Mouse (Mus musculus) C2C12 (cell line): ENCODE data around the gene Lctl. TPM values are rescaled to one million over a fixed set of nuclear protein-coding genes. Genes with fewer than 3 reads are reported as not detected.

Experiments
- H3K27me3 ChIP-seq: one replicate; pipeline ENCODE4 v1.6.1; 2011; ENCODE audit not compliant: control insufficient read depth, insufficient read depth, insufficient read length
- H3K36me3 ChIP-seq: one replicate; pipeline ENCODE4 v1.6.1; 2011; ENCODE audit not compliant: control insufficient read depth, insufficient read depth
- H3K4me3 ChIP-seq: one replicate; pipeline ENCODE4 v1.5.1; 2011; ENCODE audit warnings: mild to moderate bottlenecking, control low read depth; ENCODE audit not compliant: poor library complexity, insufficient read depth, severe bottlenecking
- H3K79me2 ChIP-seq: one replicate; pipeline ENCODE4 v1.6.1; 2011; ENCODE audit not compliant: control insufficient read depth, insufficient read depth
- H3K79me3 ChIP-seq: one replicate; pipeline ENCODE4 v1.6.1; 2011; ENCODE audit warnings: low read depth, control low read depth
- H3ac ChIP-seq: one replicate; pipeline ENCODE3; 2011; ENCODE audit warnings: low read depth; ENCODE audit not compliant: control insufficient read depth, insufficient read length
- CEBPB ChIP-seq: IDR thresholded peaks from one replicate; pipeline ENCODE4 v1.6.1; 2011; ENCODE audit warnings: low read depth, mild to moderate bottlenecking, control low read depth, moderate library complexity
- CTCF ChIP-seq: IDR thresholded peaks from one replicate; pipeline ENCODE4 v1.5.1; 2011; ENCODE audit not compliant: control insufficient read depth, insufficient read depth, insufficient read length
- FOSL1 ChIP-seq: IDR thresholded peaks from one replicate; pipeline ENCODE4 v1.8.0; 2011; ENCODE audit warnings: mild to moderate bottlenecking, low read length; ENCODE audit not compliant: poor library complexity, insufficient read depth, severe bottlenecking
- MAX ChIP-seq: IDR thresholded peaks from one replicate; pipeline ENCODE4 v1.6.1; 2011; ENCODE audit warnings: mild to moderate bottlenecking, control low read depth
- MYOD1 ChIP-seq: IDR thresholded peaks from one replicate; pipeline ENCODE4 v1.6.1; 2011; ENCODE audit warnings: low read depth; ENCODE audit not compliant: control insufficient read depth, insufficient read length
- MYOG ChIP-seq: IDR thresholded peaks from one replicate; pipeline ENCODE4 v1.6.1; 2011; ENCODE audit not compliant: control insufficient read depth, insufficient read length; ENCODE audit errors: extremely low read depth
- USF1 ChIP-seq: IDR thresholded peaks from one replicate; pipeline ENCODE4 v1.6.1; 2011; ENCODE audit warnings: low read depth, mild to moderate bottlenecking, control low read depth, moderate library complexity
- polyA plus RNA-seq: library from polyadenylated mRNA; unstranded; fragments of >200 nt; fragmentation: generic; extraction: Trizol; gene quantifications from one replicate; pipeline ENCODE4 v1.2.1, GENCODE M21; 2012; ENCODE audit warnings: missing spikeins

The Lctl gene
- polyA plus RNA-seq, 1 experiment: 0.04 TPM

- Histone ChIP-seq H3K4me3 (no peak overlapping the region), H3ac (no peak overlapping the region), H3K27me3 (no peaks in the 10 kb centered on the region), H3K79me3 (no peaks in the 10 kb centered on the region), H3K36me3 (no peaks in the 10 kb centered on the region), H3K79me2 (no peaks in the 10 kb centered on the region)
- TF ChIP-seq MYOG: no peak
- TF ChIP-seq MYOD1: no peak
- no peak for TF ChIP-seq FOSL1
- TF ChIP-seq MAX: no peak
- no peak for TF ChIP-seq CEBPB
- no peak for TF ChIP-seq USF1
Observed at GRCm38 (mm10) chr9:64085976-64086375, 31.0 kb upstream of the Lctl start.

- no peak for TF ChIP-seq MAX
- no peak for TF ChIP-seq USF1
- TF ChIP-seq CEBPB: no peak
- TF ChIP-seq FOSL1: no peak
- no peak for TF ChIP-seq MYOD1
- TF ChIP-seq MYOG: no peak
Observed at GRCm38 (mm10) chr9:64086543-64086942, 30.4 kb upstream of the Lctl start.

GRCm38 (mm10) chr9:64087461-64088235 lies 29.3 kb upstream of the Lctl start:
- TF ChIP-seq CTCF (peak; percentile 39), CEBPB (no peak)
- no peaks in the 10 kb centered on the region for H3K36me3 ChIP-seq
- H3K79me2 ChIP-seq: no peaks in the 10 kb centered on the region
- no peaks in the 10 kb centered on the region for H3K79me3 ChIP-seq
- no peak overlapping the region for H3K4me3 ChIP-seq
- H3ac ChIP-seq: no peak overlapping the region
- no peaks in the 10 kb centered on the region for H3K27me3 ChIP-seq

More at GRCm38 (mm10) chr9:64086543-64086942, 30.4 kb upstream of the Lctl start:
- no peaks in the 10 kb centered on the region for H3K79me3 ChIP-seq
- no peak overlapping the region for H3ac ChIP-seq
- no peaks in the 10 kb centered on the region for H3K27me3 ChIP-seq
- H3K4me3 ChIP-seq: no peak overlapping the region
- H3K79me2 ChIP-seq: no peaks in the 10 kb centered on the region
- no peaks in the 10 kb centered on the region for H3K36me3 ChIP-seq

GRCm38 (mm10) chr9:64088346-64088745 lies 28.6 kb upstream of the Lctl start:
- Histone ChIP-seq H3K27me3 (no peaks in the 10 kb centered on the region), H3K36me3 (no peaks in the 10 kb centered on the region), H3K79me3 (no peaks in the 10 kb centered on the region), H3K79me2 (no peaks in the 10 kb centered on the region), H3ac (no peak overlapping the region), H3K4me3 (no peak overlapping the region)
- no peak for TF ChIP-seq CEBPB

GRCm38 (mm10) chr9:64089004-64089403 lies 27.9 kb upstream of the Lctl start:
- no peaks in the 10 kb centered on the region for H3K36me3 ChIP-seq
- no peaks in the 10 kb centered on the region for H3K79me2 ChIP-seq
- H3K27me3 ChIP-seq: no peaks in the 10 kb centered on the region
- no peak for TF ChIP-seq MYOG
- TF ChIP-seq USF1: no peak
- no peak for TF ChIP-seq FOSL1
- TF ChIP-seq MAX: no peak
- TF ChIP-seq CTCF: no peak
- TF ChIP-seq CEBPB: no peak
- TF ChIP-seq MYOD1: no peak
- no peaks in the 10 kb centered on the region for H3K79me3 ChIP-seq
- no peak overlapping the region for H3K4me3 ChIP-seq
- no peak overlapping the region for H3ac ChIP-seq

GRCm38 (mm10) chr9:64094083-64094482 lies 22.9 kb upstream of the Lctl start:
- no peaks in the 10 kb centered on the region for H3K36me3 ChIP-seq
- no peak overlapping the region for H3K4me3 ChIP-seq
- no peaks in the 10 kb centered on the region for H3K79me2 ChIP-seq
- H3K79me3 ChIP-seq: no peaks in the 10 kb centered on the region
- no peak for TF ChIP-seq CTCF
- TF ChIP-seq USF1: no peak
- no peak for TF ChIP-seq MYOG
- no peak for TF ChIP-seq MAX
- no peak for TF ChIP-seq FOSL1
- no peak for TF ChIP-seq MYOD1
- TF ChIP-seq CEBPB: no peak
- no peak overlapping the region for H3ac ChIP-seq
- H3K27me3 ChIP-seq: no peaks in the 10 kb centered on the region
